Mouse (Mus musculus): Measurements from ENCODE around the gene Scgb2b17.
"Not testable (repeated sequence)": the region's sequence is repeated elsewhere in the genome, so short reads cannot be mapped to it uniquely, and the experiment has no call there.

Gene Scgb2b17

GRCm38 (mm10) chr7:33056461-33056860 lies at the start of gene Scgb2b17:
Gene Scgb2b17, minus strand, starts transcription at chr7:33056561.
- DNase-seq = not testable (repeated sequence)

DNA sequence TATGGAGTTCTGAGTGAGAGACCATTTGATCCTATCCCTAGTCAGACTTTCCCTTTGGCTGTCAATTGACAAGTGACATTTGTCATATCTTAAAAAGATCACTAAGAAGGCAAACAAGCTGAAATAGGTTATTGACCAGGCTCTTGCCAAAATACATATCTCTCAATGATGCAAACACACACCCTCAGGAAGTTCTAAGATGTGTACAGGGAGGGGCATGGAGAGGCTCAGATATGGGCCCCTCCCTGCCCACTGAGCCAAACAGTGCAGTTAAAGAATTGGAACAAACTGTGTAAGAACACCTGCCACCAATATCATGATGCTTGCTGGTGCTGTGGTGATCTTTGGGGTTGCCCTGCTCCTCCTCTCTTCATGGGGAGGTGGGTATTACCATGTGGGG lies 6.8 kb upstream of the Scgb2b17 start, which contains the start of gene Scgb1b17:
TSS of gene Scgb1b17 (plus strand) at position 301 of the 400 bp plus-strand sequence.
- DNase-seq = not testable (repeated sequence)

Measured in right cerebral cortex, adult 18-20 months (tissue).